Mouse (Mus musculus) induced T-regulatory cell, adult 2 months (primary cell): ENCODE measurements around the gene Szrd1.
"Not testable (repeated sequence)": the region's sequence is repeated elsewhere in the genome, so short reads cannot be mapped to it uniquely, and the experiment has no call there.

ENCODE experiments used
- DNase-seq: peaks from one replicate; pipeline ENCODE4 v3.0.0-alpha.2; 2012; ENCODE audit warnings: low read depth

Szrd1 gene

GRCm38 (mm10) chr4:141147112-141148008 lies 7.8 kb upstream of the Szrd1 start, which contains the start of gene Fbxo42:
Gene Fbxo42 (plus strand): TSS chr4:141147913.
- DNase-seq = peak; percentile 97

GRCm38 (mm10) chr4:141146491-141147033 lies 7.0 kb upstream of the Szrd1 start:
- no peak for DNase-seq

DNA sequence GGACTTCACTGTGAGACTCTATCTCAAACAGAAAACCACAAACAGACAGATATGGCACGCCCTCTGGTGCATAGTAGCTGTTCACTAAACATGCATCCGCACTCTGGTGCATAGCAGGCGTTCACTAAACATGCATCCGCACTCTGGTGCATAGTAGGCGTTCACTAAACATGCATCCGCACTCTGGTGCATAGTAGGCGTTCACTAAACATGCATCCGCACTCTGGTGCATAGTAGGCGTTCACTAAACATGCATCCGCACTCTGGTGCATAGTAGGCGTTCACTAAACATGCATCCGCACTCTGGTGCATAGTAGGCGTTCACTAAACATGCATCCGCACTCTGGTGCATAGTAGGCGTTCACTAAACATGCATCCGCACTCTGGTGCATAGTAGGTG lies 5.5 kb upstream of the Szrd1 start:
- not testable (repeated sequence) for DNase-seq

- peak; percentile 91 for DNase-seq
Observed at GRCm38 (mm10) chr4:141142285-141142811, 2.8 kb upstream of the Szrd1 start.

GRCm38 (mm10) chr4:141140967-141141366 lies 1.4 kb upstream of the Szrd1 start:
- DNase-seq = no peak

DNA sequence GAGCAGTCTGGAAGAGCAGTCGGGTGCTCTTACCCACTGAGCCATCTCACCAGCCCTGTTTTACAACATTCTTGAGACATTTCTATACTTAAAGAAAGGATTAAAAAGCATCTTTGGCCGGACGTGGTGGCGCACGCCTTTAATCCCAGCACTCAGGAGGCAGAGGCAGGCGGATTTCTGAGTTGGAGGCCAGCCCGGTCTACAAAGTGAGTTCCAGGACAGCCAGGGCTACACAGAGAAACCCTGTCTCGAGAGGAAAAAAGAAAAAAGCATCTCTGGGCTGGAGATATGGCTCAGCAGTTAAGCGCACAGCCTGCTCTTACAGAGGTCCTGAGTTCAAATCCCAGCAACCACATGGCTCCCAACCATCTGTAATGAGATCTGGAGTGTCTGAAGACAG lies 779 bp upstream of the Szrd1 start:
- DNase-seq = not testable (repeated sequence)

DNA sequence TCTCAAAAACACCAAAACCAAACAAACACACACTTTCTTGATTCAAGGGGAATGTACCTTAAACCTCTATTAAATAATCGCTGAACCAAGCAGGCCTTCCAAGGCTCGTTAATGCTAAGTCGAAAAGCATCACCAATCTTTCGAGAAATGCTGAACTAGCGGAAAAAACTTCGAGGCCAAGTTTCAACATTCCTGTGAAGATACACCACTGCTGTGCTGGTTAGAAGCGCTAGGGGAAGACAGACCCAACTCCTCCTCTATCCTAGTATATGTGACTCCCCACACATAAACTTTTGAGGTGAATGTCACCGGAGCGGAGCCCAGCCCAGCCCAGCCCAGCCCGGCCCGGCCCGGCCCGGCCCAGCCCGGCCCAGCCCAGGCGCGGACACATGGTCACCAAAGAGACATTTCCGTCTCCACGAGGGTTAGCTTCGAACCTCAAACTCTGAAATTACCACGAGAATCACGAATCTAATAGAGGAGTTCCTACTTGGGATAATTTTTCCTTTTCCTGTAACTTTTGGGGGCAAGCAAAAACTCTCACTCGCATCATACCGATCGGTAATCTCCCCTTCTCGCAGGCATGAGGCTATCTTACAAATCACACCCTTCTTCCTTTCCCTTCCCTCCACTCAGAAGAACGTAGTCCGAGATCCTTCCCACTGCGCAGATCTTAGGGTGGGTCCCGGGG lies 1.0 kb downstream of the Szrd1 start:
- DNase-seq = peak; percentile 85

DNA sequence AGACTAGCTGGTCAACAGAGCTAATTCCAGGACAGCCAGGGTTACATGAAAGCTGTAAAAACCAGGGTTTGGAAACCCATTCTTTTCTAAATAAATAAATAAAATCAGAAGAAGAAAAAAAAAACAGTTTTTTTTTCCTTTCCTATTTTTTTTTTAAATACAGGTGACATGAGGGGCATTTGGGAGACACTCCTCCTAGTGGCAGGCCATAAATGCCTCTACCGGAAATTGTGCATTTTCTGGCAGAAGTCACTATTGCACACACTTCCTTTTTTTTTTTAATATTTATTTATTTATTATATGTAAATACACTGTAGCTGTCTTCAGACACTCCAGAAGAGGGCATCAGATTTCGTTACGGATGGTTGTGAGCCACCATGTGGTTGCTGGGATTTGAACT lies 1.8 kb downstream of the Szrd1 start:
- DNase-seq = peak; percentile 25

DNA sequence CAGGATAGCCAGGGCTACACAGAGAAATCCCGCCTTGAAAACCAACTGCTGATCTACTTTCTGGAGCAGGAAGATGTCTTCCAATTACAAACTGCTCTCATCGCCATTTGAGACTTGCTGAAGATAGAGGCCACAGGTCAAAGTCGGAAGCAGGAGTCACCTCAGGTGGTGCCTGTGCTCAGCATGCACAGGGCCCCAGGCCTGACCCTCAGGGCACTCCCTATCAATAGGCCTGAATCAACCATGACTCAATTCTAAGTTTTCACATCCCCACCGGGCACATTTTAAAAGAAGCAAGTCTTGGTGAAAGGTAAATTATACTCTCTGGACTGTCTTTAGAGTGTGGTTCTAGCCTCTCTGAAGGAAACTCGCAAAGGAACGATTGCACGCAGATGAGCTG lies 3.4 kb downstream of the Szrd1 start:
- DNase-seq = no peak

- no peak for DNase-seq
Observed at GRCm38 (mm10) chr4:141134751-141135530, 4.6 kb downstream of the Szrd1 start.

DNA sequence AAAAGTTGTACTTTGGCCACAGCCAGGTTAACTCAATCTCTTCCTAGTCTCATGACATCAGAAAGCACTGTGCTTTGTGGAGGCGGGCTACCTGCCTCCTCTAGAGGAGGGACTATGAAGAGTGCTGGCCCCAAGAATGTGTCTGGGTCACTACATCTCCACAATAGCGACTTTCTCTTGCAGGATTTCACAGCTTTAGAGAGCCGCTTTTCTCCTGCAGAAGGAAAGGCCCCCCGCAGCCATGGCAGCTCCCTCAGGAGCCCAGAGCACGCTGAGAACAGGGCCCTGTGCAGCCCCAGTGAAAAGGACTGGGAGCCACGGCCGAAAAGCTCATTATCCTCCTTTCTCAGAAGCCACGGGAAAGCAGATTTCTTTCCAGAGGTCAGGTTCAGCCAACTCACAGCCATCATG lies 5.5 kb downstream of the Szrd1 start:
- no peak for DNase-seq

DNA sequence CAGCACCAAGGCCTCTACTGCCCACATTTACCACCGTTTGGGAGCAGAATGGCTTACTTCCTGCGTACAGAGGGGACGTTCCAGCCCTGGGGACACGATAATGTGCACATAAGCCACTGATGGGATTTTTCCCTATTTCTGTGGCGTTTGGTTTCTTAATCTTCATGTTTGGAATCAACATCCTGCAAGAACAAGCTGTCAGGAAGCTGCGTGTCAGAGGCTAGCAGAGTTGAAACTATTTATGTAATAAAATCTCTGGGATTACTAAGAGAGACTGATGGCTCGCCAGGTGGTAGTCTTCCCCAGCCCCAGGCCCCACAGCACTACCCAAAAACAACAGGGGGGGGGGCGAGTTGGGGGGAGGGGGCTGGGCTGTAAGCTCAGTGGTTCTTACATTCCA lies 6.3 kb downstream of the Szrd1 start:
- DNase-seq = no peak

- no peak for DNase-seq
Observed at GRCm38 (mm10) chr4:141132191-141132590, 7.4 kb downstream of the Szrd1 start.

DNA sequence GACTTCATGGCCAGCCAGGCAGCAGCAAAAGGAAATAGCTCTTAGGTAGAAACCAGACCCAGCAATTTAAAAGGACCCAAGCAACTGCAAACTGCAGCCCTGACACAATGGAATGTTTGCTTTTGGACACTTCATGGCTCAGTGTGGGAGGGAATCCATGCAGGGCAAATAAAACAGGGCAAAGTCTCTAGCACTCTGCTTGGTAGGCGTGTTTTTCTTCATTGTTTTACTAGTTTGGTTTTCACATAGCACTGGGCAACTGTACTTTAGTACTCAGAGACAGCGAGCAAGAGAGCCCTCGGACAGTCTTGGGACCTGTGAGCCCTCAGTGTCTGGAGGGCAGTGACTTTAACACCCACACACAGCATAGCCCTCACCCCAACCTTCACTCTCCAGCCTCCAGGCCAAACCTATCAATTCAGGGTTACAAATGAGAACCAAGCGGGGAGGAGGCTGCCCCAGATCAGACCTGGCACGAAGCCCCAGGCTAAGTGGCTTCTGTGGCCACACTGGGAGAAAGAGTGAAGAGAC lies 8.0 kb downstream of the Szrd1 start:
- DNase-seq = no peak

DNA sequence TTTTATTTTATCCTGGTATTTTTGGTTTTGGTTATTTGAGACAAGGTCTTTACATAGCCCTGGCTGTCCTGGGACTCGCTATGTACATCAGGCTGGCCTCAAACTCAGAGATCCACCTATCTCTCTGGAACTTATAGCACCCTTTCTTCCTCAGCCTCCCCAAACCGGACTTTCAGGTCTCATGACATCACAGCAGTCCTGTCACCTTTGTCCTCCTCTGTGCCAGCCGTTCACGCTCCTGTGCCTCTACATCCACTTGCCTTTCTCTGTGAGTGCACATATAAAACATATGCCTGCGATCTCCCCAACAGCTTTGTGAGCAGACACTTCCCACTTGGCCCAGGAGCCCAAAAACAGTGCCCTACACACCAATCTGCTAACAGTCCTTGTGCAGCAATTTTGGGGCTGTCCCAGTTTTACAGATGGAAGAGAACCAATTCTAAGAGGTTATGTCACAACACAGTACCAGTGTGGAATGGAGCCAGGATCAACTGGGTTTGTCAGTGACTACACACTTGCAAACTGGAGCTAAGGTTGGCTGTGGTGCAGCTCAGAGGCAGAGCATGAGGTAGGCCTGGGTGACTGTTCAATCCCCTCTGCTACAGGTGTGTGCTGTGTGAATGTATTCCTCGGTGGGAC lies 8.8 kb downstream of the Szrd1 start:
- DNase-seq = no peak

- DNase-seq = no peak
Observed at GRCm38 (mm10) chr4:141129190-141129710, 10.3 kb downstream of the Szrd1 start.

DNA sequence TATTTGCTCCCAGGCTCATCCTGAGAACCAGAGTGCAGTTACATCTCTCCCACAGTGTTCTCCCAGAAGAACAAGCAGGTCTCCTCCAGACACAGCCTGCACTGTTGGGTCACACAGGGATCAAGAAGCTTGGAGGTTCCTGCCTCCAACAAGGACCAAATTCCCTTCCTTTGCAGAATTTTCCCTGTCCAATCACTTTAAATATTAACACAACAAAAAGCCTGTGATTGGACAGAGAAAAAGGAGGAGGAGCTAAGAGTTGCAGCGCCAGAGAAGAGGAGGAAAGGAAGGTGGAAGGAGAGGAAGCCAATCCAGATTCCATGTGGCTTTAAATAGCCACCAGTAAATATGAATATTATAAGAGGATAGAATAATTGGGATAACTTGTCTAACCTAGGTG lies 16.5 kb downstream of the Szrd1 start:
- DNase-seq = no peak

GRCm38 (mm10) chr4:141122663-141123062 lies 16.9 kb downstream of the Szrd1 start:
- DNase-seq = no peak

GRCm38 (mm10) chr4:141120700-141121099 lies 18.9 kb downstream of the Szrd1 start:
- DNase-seq = peak; percentile 48

- no peak for DNase-seq
Observed at GRCm38 (mm10) chr4:141118691-141119090, 20.9 kb downstream of the Szrd1 start.

GRCm38 (mm10) chr4:141115398-141115797 lies 24.2 kb downstream of the Szrd1 start:
- no peak for DNase-seq
